Mouse (Mus musculus) thymus, postnatal 10 days (tissue): ENCODE results near the gene Col12a1.
"Not testable (repeated sequence)": the region's sequence is repeated elsewhere in the genome, so short reads cannot be mapped to it uniquely, and the experiment has no call there.

Experiments
- DNase-seq, 2 experiments: peaks; one replicate each; pipeline ENCODE4 v3.0.0; 2021; ENCODE audit warnings: low spot score in 2 of 2

Gene Col12a1

DNA sequence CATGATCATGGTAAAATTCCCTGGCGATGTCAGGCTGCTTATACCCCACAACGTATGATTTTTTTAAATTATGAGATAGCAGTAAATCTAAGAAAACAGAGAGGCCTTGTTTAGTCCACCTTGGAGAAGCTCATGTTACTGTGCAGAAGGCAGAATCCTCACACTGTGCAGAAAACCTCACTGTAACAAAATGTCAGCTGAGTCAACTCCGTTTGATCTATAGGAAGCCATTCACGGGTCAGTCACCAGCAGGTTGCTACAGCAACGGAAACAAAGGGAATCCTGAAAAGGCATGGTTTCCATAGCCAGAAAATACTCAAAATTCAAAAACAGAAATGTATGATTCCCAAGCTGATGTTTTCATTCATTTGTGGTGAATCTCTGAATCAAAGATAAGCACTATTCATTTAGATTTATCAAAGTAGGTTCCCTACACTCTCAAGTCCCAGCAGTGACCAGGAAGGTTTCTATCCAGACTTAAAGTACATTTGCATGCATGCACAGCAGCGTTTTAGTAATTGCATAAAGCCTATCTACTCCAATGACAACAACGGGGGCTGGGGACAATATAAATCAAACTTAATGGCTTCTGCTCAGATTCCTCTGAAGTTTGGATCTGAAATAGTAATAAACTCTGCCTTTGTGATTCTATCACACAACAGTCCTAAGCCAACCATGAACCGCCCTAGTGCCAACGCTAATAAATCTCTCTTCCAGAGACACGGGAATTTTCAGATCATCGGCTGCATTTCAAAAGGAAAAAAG lies 28.7 kb downstream of the Col12a1 start:
- no peak for DNase-seq

DNA sequence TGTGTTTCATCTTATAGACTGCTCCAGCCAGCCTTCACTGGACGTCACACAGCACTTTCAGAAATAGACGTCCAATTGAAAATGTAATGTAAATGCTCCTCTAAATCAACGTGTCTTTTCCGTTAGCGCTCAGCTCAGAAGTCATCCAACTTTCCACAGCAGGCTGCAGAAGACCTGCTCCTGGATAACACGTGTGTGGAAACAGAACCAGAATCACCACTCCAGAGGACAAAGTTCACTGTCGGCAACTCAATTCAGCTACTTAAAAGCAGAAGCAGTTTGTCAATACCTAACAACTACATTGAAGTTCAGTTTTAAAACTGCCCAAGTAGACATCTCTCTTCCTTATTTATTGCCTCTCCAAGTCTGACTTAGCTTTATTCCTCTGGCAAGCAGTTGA lies 29.3 kb downstream of the Col12a1 start:
- DNase-seq, result no peak

DNA sequence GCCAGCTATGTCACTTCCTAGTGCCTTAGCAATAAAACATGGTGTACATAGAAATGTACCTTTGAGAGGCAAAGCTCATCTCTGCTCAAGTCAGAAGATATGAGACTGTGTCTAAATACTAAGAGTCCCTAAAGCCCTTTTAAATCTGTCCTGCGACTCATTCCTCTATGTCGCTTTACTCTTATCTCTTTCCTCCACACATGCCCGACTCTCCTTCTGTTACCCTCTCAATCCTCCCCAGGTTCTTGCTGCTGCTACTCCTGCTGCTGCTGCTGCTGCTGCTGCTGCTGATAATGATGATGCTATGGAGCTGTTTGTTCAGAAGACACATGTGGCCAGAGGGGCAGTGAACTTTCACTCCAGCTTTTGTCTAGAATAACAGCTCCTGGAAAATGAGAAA lies 31.4 kb downstream of the Col12a1 start:
- DNase-seq, result no peak

DNA sequence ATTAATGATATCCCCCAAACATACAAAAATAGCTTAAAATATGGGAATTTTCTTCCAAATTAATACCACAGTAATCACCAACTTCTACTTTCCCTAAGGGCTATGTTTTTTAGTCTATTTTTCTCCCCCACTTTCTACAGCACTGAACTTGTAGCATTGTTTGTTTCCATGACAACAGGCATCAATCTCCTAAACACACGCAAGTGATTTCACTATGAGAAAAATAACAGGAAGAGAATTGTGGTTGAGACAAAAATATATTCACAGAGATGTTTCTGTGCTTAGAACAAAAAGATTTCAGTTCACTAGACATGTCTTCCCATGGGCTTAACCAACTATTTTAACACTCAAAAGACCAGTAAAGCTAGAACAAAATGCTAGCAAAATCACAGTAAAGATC lies 32.6 kb downstream of the Col12a1 start:
- no peak for DNase-seq

DNA sequence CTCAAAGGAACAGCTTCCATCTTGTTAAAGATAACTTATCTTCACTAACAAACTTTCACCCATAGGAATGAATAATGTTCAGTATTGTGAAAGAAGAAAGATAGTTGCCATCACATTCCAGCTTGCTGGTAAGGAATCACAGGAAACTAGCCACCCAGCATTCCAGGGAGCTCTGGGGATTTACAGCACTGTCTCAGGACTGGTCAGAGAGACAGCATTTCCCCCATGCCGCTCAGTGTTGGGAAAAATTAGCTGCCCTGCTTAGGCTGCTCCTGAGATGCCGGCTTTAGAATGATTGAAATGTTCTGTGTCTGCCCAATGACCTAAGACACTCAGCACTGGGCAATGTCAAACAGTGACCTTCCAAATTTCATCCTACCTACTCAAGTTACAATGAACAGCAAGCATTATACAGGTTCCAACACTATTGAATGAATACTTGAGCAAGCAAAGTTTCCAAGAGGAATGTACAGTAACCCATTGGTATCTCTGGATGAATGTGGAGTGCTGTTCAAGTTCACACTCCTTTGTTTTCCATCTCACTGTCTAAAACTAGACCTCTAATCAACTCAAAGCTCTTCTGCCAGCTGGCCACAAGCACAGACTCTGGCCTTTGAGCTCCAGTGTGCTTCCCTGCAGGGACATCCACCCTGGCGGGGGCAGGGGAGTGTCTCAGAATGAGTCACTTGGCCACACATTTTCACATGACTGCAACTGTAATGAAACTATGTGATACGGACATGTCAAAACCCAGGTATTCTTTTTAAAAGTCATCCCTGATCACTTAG lies 38.0 kb downstream of the Col12a1 start:
- no peak for DNase-seq

DNA sequence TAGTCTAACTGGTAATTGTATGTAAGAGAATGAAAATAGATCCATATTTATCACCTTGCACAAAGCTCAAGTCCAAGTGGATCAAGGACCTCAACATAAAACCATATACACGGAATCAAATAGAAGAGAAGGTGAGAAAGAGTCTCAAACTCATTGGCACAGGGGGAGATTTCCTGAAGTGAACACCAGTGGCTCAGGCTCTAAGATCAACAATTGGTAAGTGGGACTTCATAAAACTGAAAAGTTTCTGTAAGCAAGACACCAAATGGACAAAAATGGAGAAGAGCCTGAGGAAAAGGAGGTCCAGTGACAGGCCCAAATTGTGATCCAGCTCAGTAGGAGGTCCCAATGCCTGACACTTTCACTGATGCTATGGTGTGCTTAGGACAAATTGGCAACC lies 49.8 kb downstream of the Col12a1 start:
- DNase-seq, result not testable (repeated sequence)

DNA sequence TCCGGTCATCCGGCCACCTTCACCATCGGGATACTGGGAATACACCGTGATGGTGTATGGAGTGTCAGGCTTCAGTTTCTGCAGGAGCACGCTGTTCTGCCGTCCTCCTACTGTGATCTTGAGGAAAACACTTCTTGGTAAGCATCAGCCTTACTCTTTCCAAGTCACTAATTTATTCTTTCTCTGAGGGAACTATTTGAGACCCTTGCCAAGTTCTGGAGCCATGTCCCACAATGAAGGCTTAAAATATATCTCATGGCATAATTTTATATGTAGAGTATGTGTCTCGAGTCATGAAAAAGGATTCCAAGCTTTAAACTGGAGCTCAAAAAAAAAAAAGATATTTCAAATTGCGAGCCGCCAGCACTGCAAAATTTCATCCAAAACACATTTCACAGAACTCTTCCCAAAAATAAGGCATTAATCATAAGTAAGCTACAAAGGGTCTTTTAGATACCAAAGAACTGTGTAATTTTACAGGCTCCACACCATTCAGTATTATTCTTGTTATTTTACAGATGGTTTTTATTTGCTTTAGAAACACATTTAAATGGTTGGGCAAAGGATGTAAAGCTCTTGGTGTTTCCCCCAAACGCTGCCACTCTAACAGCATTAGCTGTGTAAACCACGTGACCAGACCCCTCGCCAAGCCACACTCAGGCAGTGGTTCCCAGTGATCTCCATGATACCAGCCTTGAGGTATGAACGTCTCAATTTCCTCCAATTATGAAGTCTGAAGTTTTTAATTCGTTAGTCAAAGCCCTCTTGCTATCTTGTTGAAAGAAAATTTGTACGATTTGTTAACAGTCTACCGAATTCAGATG lies 65.1 kb downstream of the Col12a1 start:
- no peak for DNase-seq

DNA sequence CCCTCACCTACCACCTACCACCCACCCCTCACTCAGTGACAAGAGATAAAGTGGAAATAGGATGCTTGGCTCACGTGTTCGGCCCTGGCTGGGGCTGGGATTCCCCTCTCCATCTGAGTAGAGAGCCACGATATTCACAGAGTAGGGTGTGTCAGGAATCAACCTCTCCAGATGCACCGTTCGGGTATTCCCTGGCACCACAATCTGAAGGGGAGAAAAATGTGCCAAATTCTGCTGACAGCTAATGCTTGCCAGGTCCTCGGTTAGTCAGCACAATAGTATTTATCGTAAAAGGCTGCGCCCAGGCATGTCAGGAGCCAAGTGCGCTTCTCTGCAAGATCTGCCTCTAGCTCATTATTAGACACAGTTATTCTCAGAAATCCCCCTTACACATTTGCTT lies 70.0 kb downstream of the Col12a1 start:
- no peak for DNase-seq

DNA sequence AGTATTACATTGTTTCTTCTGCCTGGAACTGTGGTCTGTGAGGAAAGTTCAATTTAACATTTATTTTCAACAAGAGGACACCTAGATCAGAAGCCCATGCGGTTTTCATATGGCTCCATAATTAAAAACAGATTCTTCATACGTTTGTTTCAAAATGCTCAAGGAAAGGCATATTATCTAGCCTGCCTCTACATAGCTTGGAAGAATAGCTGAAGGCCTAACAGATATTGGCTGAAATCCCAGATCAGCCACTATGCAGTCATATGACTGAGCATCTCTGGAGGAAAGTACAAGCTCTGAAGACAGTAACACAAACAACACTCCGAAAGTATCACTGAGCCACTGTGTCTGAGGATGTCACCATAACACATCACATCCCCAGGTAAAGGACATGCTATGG lies 72.9 kb downstream of the Col12a1 start:
- no peak for DNase-seq

DNA sequence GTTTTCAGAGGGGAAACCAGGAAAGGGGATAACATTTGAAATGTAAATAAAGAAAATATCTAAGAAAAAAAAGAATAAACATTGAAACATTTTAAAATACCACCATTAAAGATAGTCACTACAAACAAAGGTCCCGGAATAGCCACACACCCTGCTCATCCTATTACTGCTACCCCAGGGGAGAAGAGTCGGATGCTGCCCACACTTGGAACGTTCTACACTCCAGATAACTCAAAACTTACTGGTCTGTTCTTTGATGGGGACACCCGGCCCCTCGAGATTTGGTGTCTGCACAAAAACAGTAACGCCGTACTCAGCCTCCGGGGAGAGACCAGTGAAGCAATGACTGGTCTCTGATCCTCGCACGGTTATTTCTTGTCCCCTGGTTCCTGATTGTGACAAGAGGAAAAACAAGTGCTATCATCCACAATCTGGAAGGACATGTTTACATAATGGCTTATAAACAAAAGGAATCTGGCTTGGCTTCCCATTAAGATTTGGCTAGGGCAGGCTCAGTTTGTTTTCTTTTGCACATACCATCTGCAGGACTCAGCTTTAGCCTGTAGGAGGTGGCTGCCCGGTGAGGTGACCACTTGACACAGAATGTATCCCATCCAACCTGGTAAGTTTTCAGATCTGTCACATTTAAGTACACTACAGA lies 79.1 kb downstream of the Col12a1 start:
- DNase-seq, result no peak

DNA sequence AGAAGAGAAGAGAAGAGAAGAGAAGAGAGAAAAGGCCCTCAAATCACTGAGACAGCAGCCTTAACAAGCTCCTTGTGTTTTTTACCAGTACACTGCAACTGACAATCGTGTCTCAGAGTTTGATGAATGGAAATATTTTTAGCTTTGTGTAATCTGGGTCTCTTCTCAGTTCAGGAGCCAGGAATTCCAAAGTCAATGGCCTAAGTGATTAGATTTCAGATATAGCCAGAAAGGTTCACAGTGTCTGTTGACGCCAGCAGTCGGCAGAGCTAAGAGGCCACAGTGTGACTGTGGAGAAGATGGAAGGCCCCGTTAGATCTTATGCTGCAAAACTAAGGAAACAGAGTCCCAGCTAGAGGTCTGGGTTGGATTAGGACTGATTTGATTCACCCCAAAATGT lies 80.8 kb downstream of the Col12a1 start:
- no peak for DNase-seq

DNA sequence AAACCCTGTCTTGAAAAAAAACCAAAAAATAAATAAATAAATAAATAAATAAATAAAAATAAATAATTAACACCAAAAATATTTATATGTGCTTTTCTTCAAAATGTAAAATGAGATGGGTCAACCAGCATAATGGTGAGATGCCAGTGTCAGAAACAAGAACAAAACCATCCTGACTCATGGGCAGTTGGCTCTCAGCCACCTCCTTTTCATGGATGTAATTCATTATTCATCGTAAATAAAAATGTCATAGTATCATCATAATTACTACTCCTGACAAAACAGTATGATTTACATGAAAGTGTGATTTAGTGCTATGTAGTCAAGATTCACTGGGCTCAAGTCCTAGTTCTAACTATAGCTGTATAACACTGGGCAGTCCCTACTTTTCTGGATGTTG lies 84.6 kb downstream of the Col12a1 start:
- DNase-seq, result no peak

DNA sequence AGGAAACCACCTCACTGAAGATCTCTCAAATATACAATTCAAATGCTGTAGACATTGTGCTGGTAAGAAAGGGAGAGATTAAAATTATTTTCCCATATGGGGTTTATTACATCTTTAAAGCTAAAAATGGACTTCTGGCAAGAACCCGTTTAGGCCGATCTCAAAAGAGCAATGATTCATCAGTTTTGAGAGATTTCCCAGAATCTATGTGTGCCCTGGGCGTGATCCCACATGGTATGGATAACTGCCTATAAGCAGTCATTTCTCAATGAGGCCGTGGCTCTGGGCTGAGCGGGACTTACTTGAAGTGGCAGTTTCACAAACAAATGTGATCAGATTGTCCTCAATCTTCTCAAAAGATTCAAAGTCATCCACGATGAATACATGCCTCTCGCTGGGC lies 87.4 kb downstream of the Col12a1 start:
- DNase-seq, result no peak

DNA sequence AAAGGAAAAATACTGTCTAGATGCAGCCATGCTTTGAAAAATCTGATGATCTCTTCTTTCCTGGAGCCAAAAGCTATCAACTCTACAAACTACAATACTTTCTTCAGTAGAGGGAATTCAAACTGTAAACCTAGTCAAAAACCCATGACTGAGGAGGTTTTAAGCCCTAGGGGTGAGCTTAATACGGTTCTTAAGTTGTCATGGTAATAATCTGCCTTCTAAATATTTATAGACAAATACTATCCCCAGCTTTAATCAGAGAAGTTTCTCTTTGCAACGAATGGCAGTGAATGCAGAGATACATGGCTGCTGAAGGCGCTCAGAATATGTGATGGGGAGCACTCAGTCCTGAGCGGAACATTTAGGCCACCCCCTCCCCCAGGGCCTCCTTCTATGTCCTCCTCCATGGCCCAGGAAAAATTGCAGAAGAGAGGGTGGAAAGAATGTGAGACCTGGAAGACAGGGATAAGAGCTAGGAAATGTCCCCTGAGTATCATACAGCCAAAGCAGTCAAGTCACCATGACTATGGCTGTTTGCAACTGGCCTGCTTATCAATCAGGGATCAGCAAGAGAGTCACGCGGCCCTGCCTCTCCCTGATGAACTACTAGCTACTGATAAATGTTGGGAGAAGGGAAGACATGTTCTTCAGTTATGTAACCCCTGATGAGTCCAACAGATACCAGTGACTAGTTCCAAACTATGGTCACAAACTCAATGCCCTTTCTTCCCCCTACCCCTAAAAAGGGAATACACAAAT lies 99.6 kb downstream of the Col12a1 start:
- no peak for DNase-seq

DNA sequence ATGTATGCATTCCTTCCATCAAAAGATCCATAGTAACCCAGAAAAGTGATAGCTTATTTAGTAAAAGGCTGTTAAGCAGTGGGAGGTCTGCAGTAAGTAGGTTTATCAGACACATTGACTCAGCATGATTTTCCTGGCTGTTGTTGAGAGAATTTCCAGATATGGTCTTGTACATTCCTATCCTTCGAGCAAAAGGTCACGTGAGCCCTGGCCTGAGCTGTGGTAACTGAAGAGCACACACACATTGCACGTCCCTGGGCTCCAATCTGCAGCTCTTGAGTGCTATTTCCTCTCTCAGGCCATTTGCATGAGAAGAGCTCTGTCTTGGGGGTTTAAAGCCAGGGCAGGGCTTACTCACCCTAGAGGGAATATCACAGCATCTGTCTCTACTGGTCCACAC lies 101.3 kb downstream of the Col12a1 start:
- no peak for DNase-seq

DNA sequence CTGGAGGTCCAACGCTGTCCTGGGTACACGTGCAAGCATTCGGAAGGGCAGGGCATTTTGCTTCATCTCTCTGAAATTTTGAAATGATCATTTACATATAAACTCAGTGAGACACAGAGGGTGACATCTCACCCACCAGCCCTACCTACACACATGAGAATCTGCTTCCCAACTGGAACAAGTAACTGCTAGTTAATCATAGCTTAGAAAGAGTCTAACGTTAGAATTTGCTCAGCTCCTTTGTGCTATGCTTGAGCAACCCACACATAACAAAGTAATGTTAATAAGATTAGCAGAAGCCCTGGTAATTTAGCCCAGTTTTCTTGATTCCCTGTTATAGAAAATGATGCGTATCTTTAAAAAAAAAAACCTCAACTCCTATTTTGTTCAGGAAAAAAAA lies 102.6 kb downstream of the Col12a1 start:
- no peak for DNase-seq

DNA sequence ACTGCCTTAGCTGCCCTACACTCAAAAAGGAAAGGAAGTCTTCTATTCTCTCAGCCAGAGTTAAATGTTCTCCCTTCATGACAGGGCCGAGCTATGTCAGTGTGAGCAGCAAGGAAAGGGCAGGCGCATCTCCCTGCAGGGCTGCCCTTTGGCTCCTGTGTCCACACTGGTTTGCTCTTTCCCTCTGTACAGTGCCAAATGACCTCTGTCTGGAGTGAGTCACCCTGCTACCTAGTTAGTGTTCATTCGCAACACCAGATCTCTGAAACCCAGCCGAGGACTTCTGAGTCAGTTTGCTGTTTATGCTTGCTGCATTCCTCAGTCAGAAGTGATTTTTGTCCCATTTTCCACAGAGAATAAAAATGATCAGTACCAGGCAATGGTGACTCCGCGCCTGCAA lies 108.3 kb downstream of the Col12a1 start:
- no peak for DNase-seq

DNA sequence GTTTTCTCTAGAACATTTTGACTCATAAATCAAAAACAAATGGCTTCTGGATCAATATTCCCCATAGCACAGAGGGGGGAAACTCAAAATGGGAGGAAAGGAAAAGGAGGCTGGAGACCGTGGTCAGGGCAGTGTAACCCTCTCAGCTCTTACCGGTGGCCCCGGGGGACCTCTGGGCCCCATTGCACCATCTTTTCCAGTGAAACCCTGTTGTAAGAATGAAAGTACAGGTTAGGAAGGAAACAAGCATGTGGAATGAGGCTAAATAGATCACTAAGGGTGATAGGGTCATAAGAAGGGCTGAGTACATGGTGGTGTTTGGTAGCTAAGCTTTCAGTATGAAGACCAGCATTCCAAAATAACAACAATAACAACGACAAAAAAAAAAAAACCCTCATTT lies 109.0 kb downstream of the Col12a1 start:
- DNase-seq, result no peak

DNA sequence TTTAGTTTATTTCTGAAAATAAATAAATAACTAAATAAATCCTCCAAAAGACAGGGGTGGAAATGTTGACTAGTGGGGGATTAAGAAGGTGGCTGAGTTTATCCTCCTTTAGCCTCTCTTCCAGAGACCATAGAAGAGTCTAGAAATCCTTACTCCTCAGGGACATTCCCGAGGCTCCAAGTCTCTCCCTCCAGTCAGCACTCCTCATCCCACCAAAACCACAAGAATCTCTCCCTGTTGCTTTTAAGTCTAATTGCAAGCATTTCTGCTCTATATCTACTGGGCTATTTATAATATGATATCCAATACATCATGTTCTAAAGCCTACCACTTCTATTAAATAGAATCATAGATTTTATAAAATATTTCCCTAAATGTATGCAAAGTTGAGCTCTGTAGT lies 109.8 kb downstream of the Col12a1 start:
- DNase-seq, result no peak

DNA sequence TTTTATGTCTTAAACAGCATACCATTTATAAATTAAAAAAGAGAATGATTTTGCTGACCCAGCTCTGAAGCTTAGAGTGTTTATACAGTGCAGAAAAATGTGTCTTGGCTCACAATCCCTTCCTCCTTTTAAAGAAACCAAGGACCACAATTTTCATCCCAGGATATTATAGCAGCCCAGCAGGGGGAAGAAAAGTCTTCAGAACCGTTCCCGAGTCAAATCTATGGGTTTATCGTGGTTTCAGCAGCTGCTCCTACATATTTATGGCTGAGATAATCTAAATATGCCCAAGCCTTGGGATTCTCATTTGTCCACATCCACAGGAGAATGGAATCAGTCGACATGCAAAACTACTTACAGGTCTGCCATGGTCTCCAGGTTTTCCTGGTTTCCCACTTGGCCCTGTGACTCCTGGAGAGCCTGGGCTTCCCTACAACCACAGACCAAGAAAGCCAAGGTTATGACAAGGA lies 110.5 kb downstream of the Col12a1 start:
- no peak for DNase-seq

DNA sequence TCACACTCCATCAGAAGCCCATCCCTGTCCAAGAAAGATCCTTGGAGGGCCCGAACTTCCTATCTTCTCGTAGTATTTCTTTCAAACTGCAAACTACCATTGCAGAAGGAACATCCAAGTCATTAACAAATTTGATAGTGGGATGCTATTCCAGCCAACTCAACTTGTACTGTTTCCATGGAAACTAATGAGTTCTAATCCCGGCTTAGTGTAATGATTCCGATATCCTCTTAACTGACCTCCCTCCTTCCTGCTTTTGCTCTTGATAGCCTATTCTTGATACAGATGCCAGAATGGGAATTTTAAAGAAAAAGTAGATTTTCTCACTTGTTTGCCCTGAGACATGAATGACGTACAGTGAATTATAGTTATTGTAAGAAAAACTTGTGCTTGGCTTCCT lies 112.5 kb downstream of the Col12a1 start:
- DNase-seq, result no peak
